In the genomic region with DNA sequence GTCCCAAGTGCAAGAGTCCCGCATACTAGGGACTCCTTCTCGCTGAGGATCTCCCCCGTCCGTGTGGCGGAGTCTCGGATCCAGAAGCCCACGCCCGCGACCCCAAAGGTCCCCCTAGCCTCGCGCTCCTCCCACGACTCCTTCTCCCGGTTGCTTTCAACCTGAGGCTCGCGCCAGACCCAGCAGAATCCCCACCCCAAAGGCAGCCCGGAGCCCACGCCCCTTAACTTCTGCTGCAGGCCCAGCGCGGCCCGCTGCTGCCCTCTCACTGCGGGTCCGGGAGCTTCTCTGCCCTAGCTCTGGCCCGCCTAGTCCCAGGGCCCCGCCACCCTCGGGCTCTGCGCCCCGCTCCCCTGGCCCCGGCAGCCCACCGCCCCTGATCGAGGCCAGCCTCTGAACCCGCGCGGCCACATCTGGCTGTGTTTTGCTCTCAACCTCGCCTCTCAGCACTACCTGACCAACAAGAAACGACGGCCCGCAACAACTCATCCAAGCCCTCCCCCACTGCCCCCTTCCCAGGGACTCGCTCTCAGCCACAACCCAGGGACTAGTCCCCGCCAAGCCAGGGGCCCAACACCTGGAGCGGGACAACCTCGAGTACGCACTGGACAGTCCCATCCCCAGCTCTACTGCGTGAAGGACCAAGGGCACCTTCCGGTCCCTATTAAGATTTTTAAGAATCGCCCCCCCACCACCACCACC, we compare ENCODE assay signal across 8 mouse cellular contexts. TPM values are rescaled to one million over a fixed set of nuclear protein-coding genes. Genes with fewer than 3 reads are reported as not detected.
DNase-seq lines count a peak whose midpoint lies in the region; ATAC-seq and TF ChIP-seq lines count a peak whose summit lies in the region.

No protein-coding gene starts in this region.

- no peaks in the 10 kb centered on the region for H3K36me3 ChIP-seq in hindbrain, embryonic 12.5 days
- no peaks in the 10 kb centered on the region for H3K36me3 ChIP-seq in macrophage (ENCODE audit: inconsistent target)

- peak overlapping the region; percentile 99 for H3K27ac ChIP-seq in hindbrain, embryonic 12.5 days
- peak overlapping the region; percentile 40 for H3K27ac ChIP-seq in macrophage

- TF ChIP-seq CTCF in Patski (IDR thresholded peaks at IDR 0.05) = no peak

- intact Hi-C loops in left cerebral cortex, postnatal 10 days (cut with DNase I) = loop anchor here (5.0 to 10.0 kb wide), 3 partner anchors 133 to 455 kb away; no protein-coding TSS in a partner anchor

- POLR2A ChIA-PET in Patski (lab: Charles Lee) = interaction anchor here (0.7 kb wide), 1 partner anchor 128 kb away, joined by 3 read pairs; no protein-coding TSS in a partner anchor

- DNase-seq in Patski (ENCODE audit: low read depth, low spot score) = no peak
- DNase-seq in cerebellum, postnatal 36 days = peak; percentile 36 to 39
- DNase-seq in frontal cortex, postnatal 36 days (ENCODE audit: low spot score in 2 of 2) = peak; percentile 54 to 61
- peak; percentile 64 to 91 for DNase-seq in left cerebral cortex, postnatal 10 days (ENCODE audit: extremely low spot score in 1 of 2, low spot score in 2 of 2)
- DNase-seq in retina, postnatal 7 days (ENCODE audit: low read depth, low spot score) = peak; percentile 50
- peak; percentile 82 for DNase-seq in urinary bladder, postnatal 14 days (ENCODE audit: low spot score)

- H3K4me3 ChIP-seq in hindbrain, embryonic 12.5 days = peak overlapping the region; percentile 81
- peak overlapping the region; percentile 65 for H3K4me3 ChIP-seq in macrophage (ENCODE audit: inconsistent target)

- H3K9me3 ChIP-seq in hindbrain, embryonic 12.5 days (replicated peaks) = no peaks in the 10 kb centered on the region

- in situ Hi-C loops in Patski (cut with MboI; ENCODE audit: low pct_unique_long_range_greater_than_20kb) = loop anchor here (5.0 to 25.0 kb wide), 6 partner anchors 250 to 2000 kb away; no protein-coding TSS in a partner anchor

- under 1% methylated on average over 45 of the region's 45 CpGs for WGBS in hindbrain, embryonic 12.5 days
- 0% methylated on average over 45 of the region's 45 CpGs for WGBS in macrophage (ENCODE audit: missing documents)

- H3K27me3 ChIP-seq in Patski = no peaks in the 10 kb centered on the region
- no peaks in the 10 kb centered on the region for H3K27me3 ChIP-seq in hindbrain, embryonic 12.5 days

- peak; percentile 75 for ATAC-seq in Patski
- ATAC-seq in hindbrain, embryonic 12.5 days (ENCODE audit: low FRiP score) = peak; percentile 72

- peaks cover 22% of the 10 kb centered on the region for H3K4me1 ChIP-seq in hindbrain, embryonic 12.5 days

- H3K4me2 ChIP-seq in hindbrain, embryonic 12.5 days (replicated peaks) = peak overlapping the region; percentile 82

- H3K79me2 ChIP-seq in macrophage (ENCODE audit: inconsistent target) = peaks cover 35% of the 10 kb centered on the region; the same call in 1 of the 2 replicates

- CTCF ChIA-PET in Patski (lab: Charles Lee) = interaction anchor here (0.7 to 1.0 kb wide), 3 partner anchors 153 to 984 kb away, joined by 3 read pairs; no protein-coding TSS in a partner anchor

- peak overlapping the region; percentile 96 for H3K9ac ChIP-seq in hindbrain, embryonic 12.5 days

RNA-seq across cellular contexts. Expression of a gene that starts 2.6 kb away (rescaled TPM):
- polyA plus RNA-seq in Patski (2021) (107 TPM), macrophage (2018) (16.8 to 28.0 TPM (median 26.0 TPM) in 3 replicates)
- polyA plus RNA-seq in hindbrain, embryonic 12.5 days (2016; fragmentation: Nextera tagmentation; extraction: Ambion mirVana) = 98.1 and 121 TPM in 2 replicates
- total RNA-seq in left cerebral cortex, postnatal 10 days (2021) = 100 to 1,000 TPM; 163 to 173 TPM
- 100 to 1,000 TPM in 5 of 26 experiments, 10 to 100 TPM in 21; 13.5 to 457 (median 52.4) TPM for total RNA-seq in macrophage (2018; cell fraction: chromatin; rRNA removed)
- total RNA-seq in macrophage (2018; cell fraction: cytosol; rRNA removed) = 100 to 1,000 TPM in 1 of 26 experiments, 10 to 100 TPM in 21, 1 to 10 TPM in 4; 6.8 to 101 (median 24.7) TPM
- total RNA-seq in macrophage (2018; cell fraction: nucleus; rRNA removed) = 100 to 1,000 TPM in 5 of 26 experiments, 10 to 100 TPM in 21; 14.4 to 325 (median 52.5) TPM
